Mouse (Mus musculus): Measurements from ENCODE around the gene Inpp5k. TPM values are rescaled to one million over a fixed set of nuclear protein-coding genes. Genes with fewer than 3 reads are reported as not detected.
A peak's percentile ranks its signal among the peaks of the same experiment; 100 is the strongest.
"Not testable (repeated sequence)": the region's sequence is repeated elsewhere in the genome, so short reads cannot be mapped to it uniquely, and the experiment has no call there.

The Inpp5k gene
- polyA plus RNA-seq, 1 experiment from 2014 or later, result 44.9 TPM

DNA sequence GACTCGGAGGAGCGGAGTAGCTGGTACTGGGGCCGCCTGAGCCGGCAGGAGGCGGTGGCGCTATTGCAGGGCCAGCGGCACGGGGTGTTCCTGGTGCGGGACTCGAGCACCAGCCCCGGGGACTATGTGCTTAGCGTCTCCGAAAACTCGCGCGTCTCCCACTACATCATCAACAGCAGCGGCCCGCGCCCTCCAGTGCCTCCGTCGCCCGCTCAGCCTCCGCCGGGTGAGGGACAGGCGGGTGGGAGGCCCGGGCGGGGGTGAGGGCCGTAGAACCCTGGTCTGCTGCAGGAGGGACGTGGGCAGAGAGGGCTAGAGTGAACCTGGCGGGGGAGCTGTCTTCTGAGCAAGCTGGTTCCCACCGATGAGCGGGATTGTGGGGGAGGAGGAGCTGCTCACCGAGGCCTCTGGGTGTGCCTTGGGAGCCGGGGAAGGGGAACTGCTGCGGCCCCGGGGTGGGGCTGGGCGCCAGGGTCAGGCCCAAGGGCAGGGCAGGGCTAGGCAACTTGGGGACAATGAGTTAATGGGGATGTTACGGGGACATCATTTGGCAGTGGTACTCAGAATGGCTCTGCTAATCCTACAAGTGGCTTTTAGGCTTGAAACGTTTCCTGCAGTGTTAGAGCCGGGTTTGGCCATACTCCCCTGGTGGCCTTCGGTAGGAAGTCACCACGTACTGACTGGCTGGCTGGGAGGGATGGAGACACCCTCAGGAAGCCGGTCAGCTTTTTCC, 48.8 kb downstream of the Inpp5k start:
- DNase-seq (ENCODE audit: low spot score), result peak; percentile 33
- Histone ChIP-seq H3K4me3 (replicated peaks; ENCODE audit: low read length) (peak overlapping the region; percentile 77), H3K4me2 (replicated peaks) (peak overlapping the region; percentile 82), H3K27me3 (ENCODE audit: control insufficient read depth, insufficient read depth, low read length) (no peaks in the 10 kb centered on the region), H3K9me3 (ENCODE audit: control insufficient read depth, low read length) (no peaks in the 10 kb centered on the region), H3K9ac (peak overlapping the region; percentile 73), H3K27ac (peak overlapping the region; percentile 87), H3K36me3 (replicated peaks; ENCODE audit: control insufficient read depth, insufficient read depth) (0 out of 2 replicates have a peak, but pooled peaks cover 9% of the 10 kb centered on the region), H3K4me1 (replicated peaks; ENCODE audit: control insufficient read depth, insufficient read depth, low read length) (peaks cover 17% of the 10 kb centered on the region)
- ATAC-seq (ENCODE audit: low FRiP score), result peak; percentile 84
- WGBS, result under 1% methylated on average over 43 of the region's 43 CpGs

DNA sequence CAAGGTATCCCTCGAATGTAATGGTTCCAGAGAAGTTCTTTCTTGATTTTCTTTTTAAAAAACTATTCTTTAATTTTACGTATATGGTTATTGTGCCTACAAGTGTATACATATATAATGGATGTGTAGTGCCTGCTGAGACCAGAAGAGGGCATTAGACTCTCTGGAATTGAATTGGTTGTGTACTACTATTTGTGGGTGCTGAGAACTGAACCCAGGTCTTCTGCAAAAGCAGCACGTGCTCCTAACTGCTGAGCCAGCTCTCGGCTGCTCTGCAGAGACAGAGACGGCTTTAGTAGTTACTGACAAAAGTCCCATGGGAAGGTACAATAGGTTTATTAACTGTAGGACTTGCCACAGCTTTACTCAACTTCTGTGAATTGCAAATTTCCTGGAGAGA, 53.7 kb downstream of the Inpp5k start:
- no peaks in the 10 kb centered on the region for H3K9me3 ChIP-seq (ENCODE audit: control insufficient read depth, low read length)
- no peak for ATAC-seq (ENCODE audit: low FRiP score)
- peaks cover 12% of the 10 kb centered on the region; the same call in 1 of the 2 replicates for H3K36me3 ChIP-seq (replicated peaks; ENCODE audit: control insufficient read depth, insufficient read depth)
- WGBS, result 86% methylated on average over 5 of the region's 5 CpGs
- H3K4me3 ChIP-seq (replicated peaks; ENCODE audit: low read length), result no peak overlapping the region
- H3K4me2 ChIP-seq (replicated peaks), result no peak overlapping the region
- no peak for DNase-seq (ENCODE audit: low spot score)
- peaks cover 14% of the 10 kb centered on the region for H3K4me1 ChIP-seq (replicated peaks; ENCODE audit: control insufficient read depth, insufficient read depth, low read length)
- no peak overlapping the region for H3K9ac ChIP-seq
- no peak overlapping the region for H3K27ac ChIP-seq
- H3K27me3 ChIP-seq (ENCODE audit: control insufficient read depth, insufficient read depth, low read length), result no peaks in the 10 kb centered on the region

DNA sequence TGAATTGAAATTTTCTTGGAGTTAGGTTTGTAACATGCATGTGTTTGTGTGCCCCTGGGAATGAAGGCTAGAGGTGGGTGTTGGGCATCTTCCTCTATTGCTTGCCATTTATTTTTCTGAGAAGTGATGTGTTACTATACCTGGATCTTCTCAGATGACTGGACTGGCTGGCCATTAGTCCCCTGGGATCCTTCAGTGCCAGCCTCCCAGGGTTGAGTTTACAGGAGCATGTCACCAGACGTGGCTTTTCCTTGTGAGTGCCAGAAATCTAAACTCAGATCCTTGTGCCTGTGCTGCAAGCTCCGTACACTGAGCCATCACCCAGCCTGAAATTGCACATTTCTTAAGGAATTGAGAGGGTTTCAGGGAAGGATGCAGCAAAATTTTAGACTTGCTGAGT, 54.2 kb downstream of the Inpp5k start:
- Histone ChIP-seq H3K4me1 (replicated peaks; ENCODE audit: control insufficient read depth, insufficient read depth, low read length) (peaks cover 14% of the 10 kb centered on the region), H3K9ac (no peak overlapping the region), H3K36me3 (replicated peaks; ENCODE audit: control insufficient read depth, insufficient read depth) (peaks cover 13% of the 10 kb centered on the region; the same call in 1 of the 2 replicates), H3K4me3 (replicated peaks; ENCODE audit: low read length) (no peak overlapping the region), H3K27ac (no peak overlapping the region), H3K4me2 (replicated peaks) (no peak overlapping the region), H3K9me3 (ENCODE audit: control insufficient read depth, low read length) (no peaks in the 10 kb centered on the region), H3K27me3 (ENCODE audit: control insufficient read depth, insufficient read depth, low read length) (no peaks in the 10 kb centered on the region)
- DNase-seq (ENCODE audit: low spot score) (no peak), ATAC-seq (ENCODE audit: low FRiP score) (no peak)
- 74% methylated on average over 2 of the region's 2 CpGs for WGBS

DNA sequence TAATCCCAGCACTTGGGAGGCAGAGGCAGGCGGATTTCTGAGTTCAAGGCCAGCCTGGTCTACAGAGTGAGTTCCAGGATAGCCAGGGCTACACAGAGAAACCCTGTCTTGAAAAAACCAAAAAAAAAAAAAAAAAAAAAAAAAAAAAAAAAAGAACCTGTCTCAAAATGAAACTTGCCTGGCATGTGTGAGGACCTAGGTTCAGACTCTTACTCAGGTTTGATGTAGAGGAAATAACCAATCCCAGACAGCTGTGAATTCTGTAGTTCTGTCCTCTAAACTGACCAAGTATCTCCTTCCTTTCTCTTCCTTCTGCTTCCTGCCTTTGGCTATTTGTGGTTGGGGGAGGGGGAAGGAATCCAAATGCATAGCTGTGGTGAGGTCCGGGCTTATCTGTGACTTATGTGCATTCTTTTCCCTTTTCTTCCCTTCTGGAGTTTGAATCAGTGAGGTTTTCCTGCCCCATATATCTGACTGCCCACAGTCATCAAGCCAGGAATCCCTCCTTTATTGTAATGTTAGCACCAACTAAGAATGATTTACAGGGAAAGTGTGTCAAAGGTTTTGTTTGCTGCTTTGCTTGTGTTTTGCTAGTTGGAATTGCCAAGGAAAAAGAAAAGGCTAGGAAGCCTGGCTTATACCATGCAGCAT, 56.7 kb downstream of the Inpp5k start:
- DNase-seq (ENCODE audit: low spot score) (no peak), ATAC-seq (ENCODE audit: low FRiP score) (no peak)
- no peak overlapping the region for H3K9ac ChIP-seq
- no peaks in the 10 kb centered on the region for H3K9me3 ChIP-seq (ENCODE audit: control insufficient read depth, low read length)
- WGBS, result 73% methylated on average over 2 of the region's 2 CpGs
- H3K27ac ChIP-seq, result no peak overlapping the region
- no peak overlapping the region for H3K4me3 ChIP-seq (replicated peaks; ENCODE audit: low read length)
- H3K36me3 ChIP-seq (replicated peaks; ENCODE audit: control insufficient read depth, insufficient read depth), result peaks cover 23% of the 10 kb centered on the region
- H3K4me1 ChIP-seq (replicated peaks; ENCODE audit: control insufficient read depth, insufficient read depth, low read length), result no peaks in the 10 kb centered on the region
- no peak overlapping the region for H3K4me2 ChIP-seq (replicated peaks)
- no peaks in the 10 kb centered on the region for H3K27me3 ChIP-seq (ENCODE audit: control insufficient read depth, insufficient read depth, low read length)

DNA sequence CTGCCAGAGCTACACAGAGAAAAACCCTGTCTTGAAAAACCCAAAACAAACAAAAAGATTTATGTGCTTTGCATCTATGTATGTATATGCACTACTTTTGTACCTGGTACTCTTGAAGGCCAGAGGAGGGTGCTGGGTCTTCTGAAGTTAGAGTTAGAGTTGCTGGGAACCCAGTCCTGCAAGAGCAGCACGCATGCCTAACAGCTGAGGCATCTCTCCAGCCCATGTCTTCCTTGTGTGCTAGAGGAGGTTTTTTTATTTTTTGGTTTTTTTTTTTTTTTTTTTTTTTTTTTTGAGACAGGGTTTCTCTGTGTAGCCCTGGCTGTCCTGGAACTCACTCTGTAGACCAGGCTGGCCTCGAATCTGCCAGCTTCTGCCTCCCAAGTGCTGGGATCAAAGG, 57.3 kb downstream of the Inpp5k start:
- Histone ChIP-seq H3K27me3 (ENCODE audit: control insufficient read depth, insufficient read depth, low read length) (no peaks in the 10 kb centered on the region), H3K9me3 (ENCODE audit: control insufficient read depth, low read length) (no peaks in the 10 kb centered on the region), H3K9ac (no peak overlapping the region), H3K4me2 (replicated peaks) (no peak overlapping the region), H3K4me1 (replicated peaks; ENCODE audit: control insufficient read depth, insufficient read depth, low read length) (no peaks in the 10 kb centered on the region), H3K4me3 (replicated peaks; ENCODE audit: low read length) (no peak overlapping the region), H3K27ac (no peak overlapping the region), H3K36me3 (replicated peaks; ENCODE audit: control insufficient read depth, insufficient read depth) (peaks cover 26% of the 10 kb centered on the region)
- DNase-seq (ENCODE audit: low spot score), result no peak
- WGBS, result 87% methylated on average over 2 of the region's 2 CpGs
- no peak for ATAC-seq (ENCODE audit: low FRiP score)

DNA sequence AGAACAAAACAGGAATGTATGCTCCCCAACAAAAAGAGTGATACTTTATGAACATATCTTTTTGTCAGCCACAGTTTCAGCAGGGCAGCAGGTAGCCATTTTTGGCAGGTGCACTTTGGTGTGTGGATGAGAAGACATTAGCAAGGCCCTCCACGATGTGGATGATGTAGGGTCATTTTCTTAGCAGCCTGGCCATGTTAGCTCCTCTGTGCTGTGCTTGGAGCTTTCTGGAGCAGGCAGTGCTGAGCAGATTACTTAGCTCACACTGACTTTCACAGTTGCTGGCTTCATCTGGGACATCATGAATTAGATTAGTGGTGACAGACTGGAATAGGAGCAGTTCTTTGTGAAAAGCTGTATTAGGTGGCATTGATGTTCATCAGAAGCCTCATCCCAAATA, 59.2 kb downstream of the Inpp5k start:
- no peak overlapping the region for H3K4me2 ChIP-seq (replicated peaks)
- no peaks in the 10 kb centered on the region for H3K4me1 ChIP-seq (replicated peaks; ENCODE audit: control insufficient read depth, insufficient read depth, low read length)
- no peak for DNase-seq (ENCODE audit: low spot score)
- no peak overlapping the region for H3K4me3 ChIP-seq (replicated peaks; ENCODE audit: low read length)
- no peak overlapping the region for H3K9ac ChIP-seq
- peaks cover 38% of the 10 kb centered on the region for H3K36me3 ChIP-seq (replicated peaks; ENCODE audit: control insufficient read depth, insufficient read depth)
- H3K9me3 ChIP-seq (ENCODE audit: control insufficient read depth, low read length), result no peaks in the 10 kb centered on the region
- H3K27me3 ChIP-seq (ENCODE audit: control insufficient read depth, insufficient read depth, low read length), result no peaks in the 10 kb centered on the region
- 84% methylated on average over 1 of the region's 1 CpGs for WGBS
- no peak overlapping the region for H3K27ac ChIP-seq
- ATAC-seq (ENCODE audit: low FRiP score), result no peak

DNA sequence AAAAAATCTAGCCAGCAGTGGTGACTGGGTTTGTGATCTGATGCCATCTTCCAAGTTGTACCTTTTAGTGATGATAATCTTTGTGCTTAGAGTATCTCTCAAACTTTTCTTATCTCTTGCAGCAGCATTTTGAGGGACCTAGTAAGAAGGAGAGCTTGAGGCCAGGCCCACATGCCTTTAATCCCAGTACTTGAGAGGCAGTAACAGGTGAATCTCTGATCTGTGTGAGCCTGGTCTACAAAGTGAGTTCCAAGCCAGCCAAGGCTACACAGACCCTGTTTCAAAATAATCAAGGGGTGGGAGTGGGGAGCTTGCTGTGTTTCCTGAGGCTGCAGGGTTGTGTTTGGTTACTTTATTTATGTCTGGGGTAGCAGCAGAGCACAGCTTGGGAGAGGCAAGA, 60.3 kb downstream of the Inpp5k start:
- H3K4me3 ChIP-seq (replicated peaks; ENCODE audit: low read length), result no peak overlapping the region
- DNase-seq (ENCODE audit: low spot score), result no peak
- H3K27ac ChIP-seq, result no peak overlapping the region
- H3K9ac ChIP-seq, result no peak overlapping the region
- H3K4me2 ChIP-seq (replicated peaks), result no peak overlapping the region
- peaks cover 42% of the 10 kb centered on the region for H3K36me3 ChIP-seq (replicated peaks; ENCODE audit: control insufficient read depth, insufficient read depth)
- no peak for ATAC-seq (ENCODE audit: low FRiP score)
- no peaks in the 10 kb centered on the region for H3K27me3 ChIP-seq (ENCODE audit: control insufficient read depth, insufficient read depth, low read length)
- no peaks in the 10 kb centered on the region for H3K9me3 ChIP-seq (ENCODE audit: control insufficient read depth, low read length)
- no peaks in the 10 kb centered on the region for H3K4me1 ChIP-seq (replicated peaks; ENCODE audit: control insufficient read depth, insufficient read depth, low read length)

DNA sequence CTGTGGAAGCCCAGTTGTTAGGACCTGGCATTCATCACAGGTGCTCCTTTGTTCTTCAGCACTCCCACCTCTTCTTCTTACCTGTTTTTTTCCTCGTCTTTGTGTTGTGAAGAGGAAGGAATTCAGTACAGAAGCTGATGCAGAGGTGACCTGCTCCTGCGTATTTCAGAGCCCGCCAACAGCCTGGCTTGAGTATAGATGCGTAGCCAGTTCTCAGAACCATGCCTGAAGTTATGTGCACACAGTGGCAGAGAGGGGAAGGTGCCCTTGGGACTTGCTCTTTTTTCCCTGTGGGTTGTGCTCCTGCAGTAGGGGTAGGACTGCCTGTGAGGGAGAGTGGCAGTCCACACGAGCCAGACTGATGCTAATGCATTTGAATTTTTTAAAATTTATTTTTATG, 62.8 kb downstream of the Inpp5k start:
- Histone ChIP-seq H3K4me2 (replicated peaks) (no peak overlapping the region), H3K27me3 (ENCODE audit: control insufficient read depth, insufficient read depth, low read length) (no peaks in the 10 kb centered on the region), H3K9ac (no peak overlapping the region), H3K27ac (no peak overlapping the region), H3K4me1 (replicated peaks; ENCODE audit: control insufficient read depth, insufficient read depth, low read length) (no peaks in the 10 kb centered on the region), H3K36me3 (replicated peaks; ENCODE audit: control insufficient read depth, insufficient read depth) (peaks cover 60% of the 10 kb centered on the region), H3K4me3 (replicated peaks; ENCODE audit: low read length) (no peak overlapping the region), H3K9me3 (ENCODE audit: control insufficient read depth, low read length) (no peaks in the 10 kb centered on the region)
- 97% methylated on average over 5 of the region's 5 CpGs for WGBS
- no peak for DNase-seq (ENCODE audit: low spot score)
- ATAC-seq (ENCODE audit: low FRiP score), result no peak

DNA sequence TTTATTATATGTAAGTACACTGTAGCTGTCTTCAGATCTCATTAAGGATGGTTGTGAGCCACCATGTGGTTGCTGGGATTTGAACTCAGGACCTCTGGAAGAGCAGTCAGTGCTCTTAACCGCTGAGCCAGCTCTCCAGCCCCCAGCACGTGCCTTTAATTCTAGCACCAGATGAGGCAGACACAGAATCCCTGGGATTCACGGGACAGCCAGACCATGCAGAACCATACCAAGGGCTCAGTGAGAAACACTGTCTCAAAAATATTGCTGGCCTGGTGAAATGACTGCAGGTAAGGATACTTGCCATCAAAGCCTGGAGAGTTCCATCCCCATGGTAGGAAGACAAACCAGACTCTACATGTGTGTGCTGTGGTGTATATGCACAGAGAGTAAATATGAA, 66.7 kb downstream of the Inpp5k start:
- not testable (repeated sequence) for H3K9ac ChIP-seq; H3K4me1 ChIP-seq (replicated peaks; ENCODE audit: control insufficient read depth, insufficient read depth, low read length); H3K9me3 ChIP-seq (ENCODE audit: control insufficient read depth, low read length); DNase-seq (ENCODE audit: low spot score); H3K27me3 ChIP-seq (ENCODE audit: control insufficient read depth, insufficient read depth, low read length); H3K4me2 ChIP-seq (replicated peaks); H3K4me3 ChIP-seq (replicated peaks; ENCODE audit: low read length); H3K27ac ChIP-seq; ATAC-seq (ENCODE audit: low FRiP score)
- 99% methylated on average over 3 of the region's 3 CpGs for WGBS
- peaks cover 77% of the 10 kb centered on the region for H3K36me3 ChIP-seq (replicated peaks; ENCODE audit: control insufficient read depth, insufficient read depth)

Measured in hindbrain, embryonic 14.5 days (tissue).